Mouse (Mus musculus): ENCODE results near the gene Gsto1. TPM values are rescaled to one million over a fixed set of nuclear protein-coding genes. Genes with fewer than 3 reads are reported as not detected.
"Not testable (repeated sequence)": the region's sequence is repeated elsewhere in the genome, so short reads cannot be mapped to it uniquely, and the experiment has no call there.

Gsto1 gene
- polyA plus RNA-seq, 1 experiment from 2014 or later, result 115 TPM

GRCm38 (mm10) chr19:47834614-47835013 is 20.2 kb upstream of the Gsto1 start:
- ATAC-seq (replicated peaks; ENCODE audit: low FRiP score), result no peak
- Histone ChIP-seq H3K4me3 (replicated peaks) (no peak overlapping the region), H3K4me1 (peaks cover 7% of the 10 kb centered on the region), H3K9me3 (replicated peaks) (no peaks in the 10 kb centered on the region), H3K9ac (no peak overlapping the region), H3K36me3 (no peaks in the 10 kb centered on the region), H3K27me3 (peaks cover 28% of the 10 kb centered on the region), H3K4me2 (no peak overlapping the region), H3K27ac (no peak overlapping the region)
- WGBS, result 84% methylated on average over 5 of the region's 5 CpGs

DNA sequence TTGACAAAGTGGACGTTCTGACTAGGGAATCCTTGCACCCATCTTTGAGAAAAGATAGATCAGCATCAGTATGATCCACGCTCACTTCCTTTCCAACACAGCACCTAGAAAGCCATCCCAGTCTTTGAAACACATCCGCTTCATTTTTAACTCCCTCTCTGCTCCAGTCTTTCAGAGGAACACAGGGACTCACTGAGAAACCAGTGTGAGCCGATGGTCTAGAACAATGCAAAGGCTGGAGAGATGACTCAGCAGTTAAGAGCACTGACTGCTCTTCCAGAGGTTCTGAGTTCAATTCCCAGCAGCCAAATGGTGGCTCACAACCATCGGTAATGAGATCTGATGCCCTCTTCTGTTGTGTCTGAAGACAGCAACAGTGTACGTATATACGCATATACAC is 19.0 kb upstream of the Gsto1 start:
- Histone ChIP-seq H3K36me3 (no peaks in the 10 kb centered on the region), H3K4me1 (peaks cover 7% of the 10 kb centered on the region), H3K9me3 (replicated peaks) (no peaks in the 10 kb centered on the region), H3K27me3 (peaks cover 33% of the 10 kb centered on the region), H3K9ac (no peak overlapping the region), H3K27ac (no peak overlapping the region), H3K4me3 (replicated peaks) (no peak overlapping the region), H3K4me2 (no peak overlapping the region)
- WGBS, result 87% methylated on average over 7 of the region's 7 CpGs
- ATAC-seq (replicated peaks; ENCODE audit: low FRiP score), result no peak

GRCm38 (mm10) chr19:47836701-47837526 is 17.9 kb upstream of the Gsto1 start:
- no peaks in the 10 kb centered on the region for H3K9me3 ChIP-seq (replicated peaks)
- H3K9ac ChIP-seq, result peak overlapping the region; percentile 23; the same call in 1 of the 2 replicates
- no peak overlapping the region for H3K27ac ChIP-seq
- 4% methylated on average over 48 of the region's 49 CpGs for WGBS
- ATAC-seq (replicated peaks; ENCODE audit: low FRiP score), result peak; percentile 93
- peaks cover 7% of the 10 kb centered on the region for H3K4me1 ChIP-seq
- no peaks in the 10 kb centered on the region for H3K36me3 ChIP-seq
- H3K4me3 ChIP-seq (replicated peaks), result peak overlapping the region; percentile 55
- peak overlapping the region; percentile 95 for H3K4me2 ChIP-seq
- H3K27me3 ChIP-seq, result peaks cover 33% of the 10 kb centered on the region

- under 1% methylated on average over 6 of the region's 6 CpGs for WGBS
- Histone ChIP-seq H3K27ac (no peak overlapping the region), H3K36me3 (no peaks in the 10 kb centered on the region), H3K4me3 (replicated peaks) (peak overlapping the region; percentile 55), H3K4me2 (peak overlapping the region; percentile 95), H3K9me3 (replicated peaks) (no peaks in the 10 kb centered on the region), H3K27me3 (peaks cover 33% of the 10 kb centered on the region), H3K9ac (0 out of 2 replicates have a peak overlapping the region, but pooled peaks have one; percentile 23), H3K4me1 (peaks cover 7% of the 10 kb centered on the region)
- no peak for ATAC-seq (replicated peaks; ENCODE audit: low FRiP score)
These were observed 17.3 kb upstream of the Gsto1 start for GRCm38 (mm10) chr19:47837527-47837901.

DNA sequence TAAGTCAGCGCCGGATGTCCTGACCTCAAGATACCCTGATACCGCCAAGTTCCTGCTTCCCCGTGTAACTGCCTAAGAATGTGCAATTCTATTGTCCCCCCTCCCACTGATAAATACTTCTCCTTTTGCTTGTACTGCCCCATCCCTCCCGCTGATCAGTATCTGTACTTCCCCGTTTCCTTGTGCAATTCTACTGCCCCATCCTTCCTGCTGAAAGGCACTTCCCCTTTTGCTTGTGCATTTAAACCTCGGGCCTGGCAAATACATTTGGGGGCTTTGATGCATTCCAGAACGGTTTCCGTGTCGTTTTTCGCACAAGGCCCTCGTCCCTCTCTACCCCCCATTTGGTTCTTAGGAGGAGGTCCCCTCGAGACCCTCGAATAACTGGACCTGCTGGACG is 13.5 kb upstream of the Gsto1 start:
- H3K27ac ChIP-seq; H3K36me3 ChIP-seq; H3K9ac ChIP-seq; H3K4me2 ChIP-seq; ATAC-seq (replicated peaks; ENCODE audit: low FRiP score); H3K4me1 ChIP-seq; H3K4me3 ChIP-seq (replicated peaks); H3K9me3 ChIP-seq (replicated peaks): not testable (repeated sequence)
- 81% methylated on average over 15 of the region's 15 CpGs for WGBS
- peaks cover 26% of the 10 kb centered on the region for H3K27me3 ChIP-seq

- no peak overlapping the region for H3K4me3 ChIP-seq (replicated peaks)
- H3K9ac ChIP-seq, result no peak overlapping the region
- H3K36me3 ChIP-seq, result no peaks in the 10 kb centered on the region
- H3K4me2 ChIP-seq, result no peak overlapping the region
- H3K27ac ChIP-seq, result no peak overlapping the region
- ATAC-seq (replicated peaks; ENCODE audit: low FRiP score), result no peak
- WGBS, result 87% methylated on average over 3 of the region's 3 CpGs
- H3K27me3 ChIP-seq, result no peaks in the 10 kb centered on the region
- peaks cover 11% of the 10 kb centered on the region for H3K4me1 ChIP-seq
- no peaks in the 10 kb centered on the region for H3K9me3 ChIP-seq (replicated peaks)
These were observed 5.0 kb upstream of the Gsto1 start for GRCm38 (mm10) chr19:47849735-47850134.

DNA sequence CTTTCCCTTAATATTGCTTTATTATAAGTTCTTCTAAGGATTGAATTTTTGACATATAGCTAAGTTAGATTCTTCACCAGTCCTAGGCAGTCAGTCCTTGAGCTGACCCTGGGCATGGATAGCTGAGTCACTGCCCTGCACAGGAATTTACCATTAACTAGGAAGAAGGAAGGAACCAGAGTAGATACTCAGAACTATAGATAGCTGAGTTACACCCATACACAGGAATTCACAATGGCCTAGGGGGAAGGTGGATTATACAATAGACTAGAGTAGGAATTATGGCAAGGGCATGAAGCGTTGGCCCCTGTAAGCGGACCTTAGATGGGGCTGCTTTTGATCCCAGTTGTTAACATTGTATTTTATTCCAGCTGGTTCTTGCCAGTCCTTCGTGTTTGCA is 2.6 kb upstream of the Gsto1 start:
- H3K27me3 ChIP-seq; H3K36me3 ChIP-seq; H3K4me3 ChIP-seq (replicated peaks); H3K27ac ChIP-seq; ATAC-seq (replicated peaks; ENCODE audit: low FRiP score); H3K9me3 ChIP-seq (replicated peaks); H3K9ac ChIP-seq; H3K4me2 ChIP-seq: not testable (repeated sequence)
- WGBS, result 82% methylated on average over 3 of the region's 3 CpGs
- H3K4me1 ChIP-seq, result peaks cover 20% of the 10 kb centered on the region

DNA sequence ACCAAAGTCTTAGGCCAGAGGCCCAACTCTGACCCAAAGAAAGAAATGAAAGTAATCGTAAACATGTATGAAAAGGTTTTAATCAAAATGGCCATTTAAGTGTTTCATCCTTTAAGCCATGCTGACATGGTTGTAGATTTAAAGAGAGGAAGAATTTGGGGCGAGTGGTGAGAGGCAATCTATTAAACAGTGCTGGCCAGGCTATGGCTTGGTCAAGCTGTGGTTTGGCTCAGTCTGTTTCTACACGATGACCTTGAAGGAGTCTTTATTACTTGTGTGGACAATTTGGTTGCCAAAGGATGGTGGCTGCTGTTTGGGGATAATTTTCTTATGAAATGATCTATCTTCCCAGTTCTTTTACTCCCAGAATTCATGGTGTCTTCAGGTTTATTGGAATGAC is 1.7 kb upstream of the Gsto1 start:
- 82% methylated on average over 3 of the region's 3 CpGs for WGBS
- Histone ChIP-seq H3K27me3 (no peaks in the 10 kb centered on the region), H3K4me3 (replicated peaks) (no peak overlapping the region), H3K9me3 (replicated peaks) (no peaks in the 10 kb centered on the region), H3K27ac (no peak overlapping the region), H3K4me2 (no peak overlapping the region), H3K9ac (no peak overlapping the region), H3K36me3 (peaks cover 4% of the 10 kb centered on the region), H3K4me1 (peaks cover 20% of the 10 kb centered on the region)
- ATAC-seq (replicated peaks; ENCODE audit: low FRiP score), result no peak

DNA sequence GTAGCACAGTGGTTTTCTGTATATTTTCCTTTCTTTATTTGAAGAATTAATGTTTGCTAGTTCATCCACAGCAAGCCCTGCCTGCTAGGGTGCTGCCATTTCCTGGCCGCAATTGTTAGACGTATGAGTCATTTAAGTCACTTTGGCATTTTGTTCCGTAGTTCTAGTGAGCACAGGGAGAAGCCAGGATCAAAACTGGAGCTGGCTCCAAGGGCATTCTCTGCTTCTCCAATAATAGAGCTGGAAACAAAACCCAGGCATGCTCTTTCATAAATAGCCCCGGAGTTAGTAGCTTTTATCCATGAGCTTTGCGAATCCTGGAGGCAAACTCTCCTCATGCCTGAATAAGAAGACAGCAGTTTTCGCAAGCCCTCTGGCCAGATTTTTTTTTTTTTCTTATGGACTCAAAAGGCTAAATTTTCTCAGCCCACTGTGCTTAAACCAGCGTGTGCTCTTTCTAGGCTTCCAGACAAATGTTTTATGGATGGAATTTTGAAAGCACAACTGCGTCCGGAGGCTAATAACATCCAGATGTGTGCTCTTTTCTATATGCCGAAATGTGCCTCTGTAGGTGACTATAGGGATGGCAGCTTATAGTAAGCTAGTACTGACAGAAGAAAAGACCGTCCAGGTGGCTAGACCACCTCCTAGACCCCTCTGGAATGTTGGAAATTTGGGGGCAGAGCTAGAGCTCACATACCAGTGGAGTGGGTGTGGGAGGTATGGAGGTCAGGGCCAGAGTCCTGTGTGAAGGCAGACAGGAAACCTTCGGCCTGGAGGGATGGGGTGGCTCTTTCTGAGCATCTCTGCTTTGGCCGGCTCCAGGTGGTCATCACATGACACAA is 597 bp upstream of the Gsto1 start:
- ATAC-seq (replicated peaks; ENCODE audit: low FRiP score), result peak; percentile 72
- Histone ChIP-seq H3K36me3 (peaks cover 16% of the 10 kb centered on the region), H3K9me3 (replicated peaks) (no peaks in the 10 kb centered on the region), H3K4me1 (peaks cover 20% of the 10 kb centered on the region), H3K27me3 (no peaks in the 10 kb centered on the region), H3K4me2 (peak overlapping the region; percentile 93), H3K9ac (peak overlapping the region; percentile 69; the same call in 1 of the 2 replicates), H3K4me3 (replicated peaks) (peak overlapping the region; percentile 73), H3K27ac (peak overlapping the region; percentile 30; the same call in 1 of the 2 replicates)
- WGBS, result 21% methylated on average over 13 of the region's 13 CpGs

- Histone ChIP-seq H3K9ac (no peak overlapping the region), H3K36me3 (peaks cover 36% of the 10 kb centered on the region), H3K4me1 (peaks cover 20% of the 10 kb centered on the region), H3K4me2 (no peak overlapping the region), H3K27ac (no peak overlapping the region), H3K27me3 (no peaks in the 10 kb centered on the region), H3K4me3 (replicated peaks) (no peak overlapping the region), H3K9me3 (replicated peaks) (no peaks in the 10 kb centered on the region)
- 82% methylated on average over 18 of the region's 18 CpGs for WGBS
- ATAC-seq (replicated peaks; ENCODE audit: low FRiP score), result no peak
These were observed 3.5 kb downstream of the Gsto1 start for GRCm38 (mm10) chr19:47857957-47858942.

DNA sequence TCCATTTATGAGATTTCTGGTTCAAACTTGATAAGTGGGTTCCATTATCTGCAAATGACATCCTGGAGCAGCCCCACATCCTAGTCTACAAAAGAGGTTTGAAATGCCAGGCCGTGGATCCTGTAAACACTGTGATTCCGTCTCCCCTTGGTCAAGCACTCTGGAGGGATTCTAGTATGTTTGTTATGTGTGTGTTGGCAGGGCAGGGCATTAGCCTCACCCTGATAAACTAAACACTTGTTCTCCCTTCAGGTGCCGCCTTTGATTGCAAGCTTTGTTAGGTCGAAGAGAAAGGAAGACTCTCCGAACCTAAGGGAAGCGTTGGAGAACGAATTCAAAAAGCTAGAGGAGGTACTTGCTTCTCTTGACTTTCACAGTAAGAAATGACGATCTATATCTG is 4.4 kb downstream of the Gsto1 start:
- no peak overlapping the region for H3K9ac ChIP-seq
- peaks cover 14% of the 10 kb centered on the region for H3K4me1 ChIP-seq
- H3K36me3 ChIP-seq, result peaks cover 42% of the 10 kb centered on the region
- H3K27ac ChIP-seq, result no peak overlapping the region
- WGBS, result 93% methylated on average over 8 of the region's 8 CpGs
- ATAC-seq (replicated peaks; ENCODE audit: low FRiP score), result no peak
- H3K27me3 ChIP-seq, result no peaks in the 10 kb centered on the region
- no peak overlapping the region for H3K4me3 ChIP-seq (replicated peaks)
- H3K4me2 ChIP-seq, result no peak overlapping the region
- no peaks in the 10 kb centered on the region for H3K9me3 ChIP-seq (replicated peaks)
